Mouse (Mus musculus): ENCODE measurements at regions not wholly inside any gene's neighbourhood (a gene's known extent, or its start where the extent isn't known, plus 50 kb on each side); places are given as distances from the start of the nearest gene placed in this dataset.
A peak's percentile ranks its signal among the peaks of the same experiment; 100 is the strongest.

- DNase-seq (ENCODE audit: low spot score): peak; percentile 26
Measured at GRCm38 (mm10) chr8:127885831-127886230, 472.6 kb upstream of the Nrp1 start.

- no peak for DNase-seq (ENCODE audit: low spot score)
Measured at GRCm38 (mm10) chr8:127890729-127891128, 467.7 kb upstream of the Nrp1 start.

DNA sequence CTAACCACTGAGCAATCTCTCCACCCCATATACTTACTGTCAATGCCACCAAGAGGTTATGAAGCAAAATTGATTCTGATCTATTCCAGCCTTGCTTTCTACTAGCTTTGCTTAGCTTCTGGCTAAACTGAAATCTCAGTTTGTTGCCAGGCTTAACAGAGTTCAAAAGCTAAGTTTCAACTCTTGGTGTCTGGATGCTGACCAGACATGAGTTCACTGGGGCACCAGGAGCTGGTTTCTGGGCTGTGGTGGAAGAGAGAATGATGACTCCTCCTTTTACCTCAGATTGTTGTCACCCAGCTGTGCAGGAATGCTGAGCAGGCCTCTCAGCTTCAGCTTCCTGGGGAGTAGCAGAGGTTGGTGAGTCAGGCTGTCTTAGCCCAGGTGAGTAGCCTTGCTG is 464.1 kb upstream of the Nrp1 start:
- DNase-seq (ENCODE audit: low spot score): no peak

DNA sequence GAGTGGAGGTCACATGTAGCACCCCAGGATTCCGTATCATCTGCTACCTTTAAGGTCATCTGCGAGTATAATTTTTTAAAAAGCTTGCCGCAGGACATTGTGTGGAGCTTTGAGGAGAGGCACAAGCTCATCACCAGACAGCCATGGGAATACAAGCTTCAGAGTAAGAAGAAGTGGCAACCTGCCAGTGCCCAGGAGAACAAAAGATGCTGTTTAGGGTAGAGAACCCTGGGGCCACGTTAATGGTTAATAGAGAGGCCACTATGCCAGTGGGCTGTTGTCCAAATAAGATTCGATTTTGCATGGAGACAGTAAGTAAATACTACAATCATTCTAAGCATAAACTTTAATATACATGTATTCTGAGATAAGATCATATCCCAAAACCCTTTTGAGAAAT is 450.0 kb upstream of the Nrp1 start:
- no peak for DNase-seq (ENCODE audit: low spot score)

- DNase-seq (ENCODE audit: low spot score): no peak
Measured at GRCm38 (mm10) chr8:127909580-127909979, 448.8 kb upstream of the Nrp1 start.

DNA sequence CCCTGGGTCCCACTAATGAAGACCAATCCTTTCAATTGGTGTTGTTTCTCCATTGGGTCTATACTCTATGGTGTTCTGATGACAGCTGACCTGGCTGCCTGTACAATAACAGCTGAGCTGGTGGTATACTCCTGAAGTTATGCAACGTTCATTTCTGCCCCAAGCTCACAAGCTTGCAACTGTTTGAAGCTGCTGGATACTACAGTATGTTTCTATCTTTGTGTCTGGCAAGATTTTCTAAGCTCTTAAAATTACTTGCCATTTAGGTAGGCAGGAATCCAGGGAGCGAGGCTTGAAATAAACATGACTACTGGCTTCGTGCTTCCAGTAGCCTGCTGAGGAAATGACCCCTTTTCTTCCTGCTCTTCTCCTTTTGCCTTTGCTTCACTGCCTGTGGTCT is 444.3 kb upstream of the Nrp1 start:
- DNase-seq (ENCODE audit: low spot score): peak; percentile 53

GRCm38 (mm10) chr8:127914914-127915313 is 443.5 kb upstream of the Nrp1 start:
- DNase-seq (ENCODE audit: low spot score): no peak

DNA sequence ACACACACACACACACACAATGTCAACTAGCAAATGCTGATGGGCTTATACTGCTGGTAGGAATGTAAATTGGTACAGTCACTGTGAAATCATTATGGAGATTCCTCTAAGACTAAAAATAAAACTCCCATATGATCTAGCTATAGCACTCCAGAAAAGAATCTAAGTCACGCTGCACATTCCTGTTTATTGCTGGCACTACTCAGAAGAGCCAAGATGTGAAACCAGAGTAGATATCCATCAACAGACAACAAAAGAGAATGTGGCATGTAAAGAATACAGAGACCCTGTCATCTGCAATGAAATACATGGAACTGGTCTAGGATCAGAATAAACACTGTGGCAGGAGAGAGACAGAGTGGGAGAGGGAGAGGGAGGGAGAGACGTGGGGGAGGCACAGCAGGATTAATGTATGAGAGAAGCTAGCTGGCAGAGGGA is 442.8 kb upstream of the Nrp1 start:
- DNase-seq (ENCODE audit: low spot score): no peak

DNA sequence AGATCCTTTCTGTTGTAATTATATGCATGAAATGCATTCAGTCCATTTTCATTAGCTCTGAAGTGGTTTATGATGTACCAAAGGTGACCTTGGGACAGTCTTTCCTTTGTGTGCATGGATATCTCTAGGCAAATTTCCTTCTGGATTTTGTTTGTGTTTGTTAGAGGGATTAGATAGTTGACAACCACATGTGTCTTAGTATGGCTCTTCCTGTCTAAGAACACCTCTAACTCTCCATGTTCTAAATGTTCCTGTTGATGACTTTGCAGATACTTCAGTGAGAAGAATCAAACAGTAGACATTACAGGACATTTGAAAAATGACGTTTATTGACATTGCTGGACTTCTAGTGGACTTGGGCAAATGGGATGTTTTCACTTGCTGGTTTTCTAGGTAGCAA is 436.5 kb upstream of the Nrp1 start:
- no peak for DNase-seq (ENCODE audit: low spot score)

- DNase-seq (ENCODE audit: low spot score): no peak
Measured at GRCm38 (mm10) chr8:127923321-127923720, 435.1 kb upstream of the Nrp1 start.

- no peak for DNase-seq (ENCODE audit: low spot score)
Measured at GRCm38 (mm10) chr8:127932276-127932675, 426.1 kb upstream of the Nrp1 start.

- no peak for DNase-seq (ENCODE audit: low spot score)
Measured at GRCm38 (mm10) chr8:127936792-127937435, 421.5 kb upstream of the Nrp1 start.

GRCm38 (mm10) chr8:127939284-127939985 is 419.0 kb upstream of the Nrp1 start:
- DNase-seq (ENCODE audit: low spot score): no peak

DNA sequence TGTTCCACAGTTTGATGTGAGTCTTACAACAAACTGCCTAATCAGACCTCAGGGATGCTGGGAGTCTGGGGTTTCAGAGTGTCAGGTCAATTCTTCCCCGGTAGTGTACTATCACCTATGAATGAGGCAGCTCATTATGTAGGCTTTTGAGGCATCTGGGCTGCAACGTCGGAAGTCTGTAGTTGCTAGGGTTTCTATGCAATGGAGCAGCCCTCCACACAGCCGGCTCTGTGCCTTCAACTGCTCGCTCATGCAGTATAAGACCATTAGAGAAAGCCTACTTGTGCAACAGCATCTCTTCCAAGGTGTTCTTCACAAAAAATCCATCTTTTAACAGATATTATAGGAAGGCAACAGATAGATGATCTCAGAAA is 418.4 kb upstream of the Nrp1 start:
- DNase-seq (ENCODE audit: low spot score): no peak

GRCm38 (mm10) chr8:127942319-127942718 is 416.1 kb upstream of the Nrp1 start:
- DNase-seq (ENCODE audit: low spot score): no peak

DNA sequence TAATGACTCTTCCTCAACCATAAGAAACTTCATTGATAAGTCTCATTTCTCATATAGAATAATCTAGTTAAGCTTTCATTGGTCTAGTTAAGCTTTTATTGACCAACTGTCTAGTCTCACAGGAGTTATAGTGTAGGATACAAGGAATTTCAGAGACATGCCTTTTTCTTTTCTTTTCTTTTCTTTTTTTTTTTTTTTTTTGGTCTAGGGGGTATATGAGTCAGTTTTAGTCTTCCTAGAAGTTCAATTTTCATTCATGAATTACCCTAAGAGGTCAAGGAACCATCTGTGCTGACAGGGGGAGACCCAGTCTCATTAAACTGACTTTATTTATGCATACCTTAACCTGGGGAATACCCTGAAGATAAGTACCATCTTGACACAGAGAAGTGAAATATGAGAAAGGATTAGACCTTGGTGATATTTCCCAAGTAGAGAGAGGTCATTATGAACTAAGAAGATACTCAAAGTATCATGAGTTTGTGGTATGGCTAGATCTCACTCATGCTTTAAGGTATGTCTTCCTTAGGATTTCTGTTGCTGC is 413.4 kb upstream of the Nrp1 start:
- no peak for DNase-seq (ENCODE audit: low spot score)

- no peak for DNase-seq (ENCODE audit: low spot score)
Measured at GRCm38 (mm10) chr8:127957571-127957970, 400.8 kb upstream of the Nrp1 start.

DNA sequence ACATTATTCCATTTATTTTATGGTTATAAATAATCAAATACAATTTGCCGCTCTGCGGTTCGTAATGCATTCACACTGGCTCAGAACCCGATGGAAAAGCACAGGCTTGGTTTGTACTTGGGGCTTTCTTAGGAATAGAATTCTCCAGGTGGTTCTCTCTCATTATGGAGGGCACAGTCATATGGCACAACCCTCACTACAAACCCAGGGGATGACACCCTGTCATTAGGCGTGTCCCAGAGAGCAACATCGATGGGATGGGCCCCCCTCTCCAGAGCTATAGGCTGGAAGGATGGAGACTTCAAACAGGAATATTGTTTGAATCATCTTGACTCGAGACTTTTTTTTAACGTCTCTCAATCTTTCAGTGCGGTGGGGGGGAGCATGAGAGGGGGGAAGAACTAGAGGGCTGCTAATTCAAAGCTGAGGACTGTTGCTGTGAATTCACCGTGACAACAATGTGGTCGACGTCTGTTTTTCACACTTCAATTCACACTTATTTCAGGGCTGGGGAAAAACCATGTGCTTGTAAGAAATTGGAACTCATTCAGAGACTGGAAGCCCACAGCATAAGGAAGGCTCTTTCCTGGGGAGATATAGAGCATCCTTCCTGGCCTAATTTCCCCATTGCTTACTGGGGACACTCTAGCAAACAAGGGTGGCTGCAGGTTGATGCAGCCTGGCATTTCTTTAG is 399.9 kb upstream of the Nrp1 start:
- DNase-seq (ENCODE audit: low spot score): no peak

GRCm38 (mm10) chr8:127962862-127963261 is 395.5 kb upstream of the Nrp1 start:
- DNase-seq (ENCODE audit: low spot score): peak; percentile 41

GRCm38 (mm10) chr8:127963625-127964024 is 394.8 kb upstream of the Nrp1 start:
- peak; percentile 13 for DNase-seq (ENCODE audit: low spot score)

DNA sequence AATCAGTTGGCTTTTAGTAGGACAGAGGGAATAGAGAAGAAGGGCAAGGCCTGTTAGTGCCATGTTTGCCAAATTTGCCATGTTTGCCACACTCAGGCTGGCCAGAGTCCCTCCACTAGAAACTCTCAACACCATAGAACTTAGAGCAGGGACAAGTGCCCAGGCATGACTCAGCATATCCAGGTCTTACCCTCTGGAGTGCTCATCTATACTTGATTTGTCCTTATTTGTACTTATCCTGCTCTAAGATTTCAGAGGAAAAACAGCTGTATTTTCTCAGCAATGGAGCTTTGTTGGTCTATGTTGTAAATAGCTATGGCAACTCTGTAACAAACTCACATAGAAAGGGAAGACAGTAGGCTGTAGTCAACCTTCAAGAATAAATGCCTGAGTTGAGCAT is 393.6 kb upstream of the Nrp1 start:
- no peak for DNase-seq (ENCODE audit: low spot score)

DNA sequence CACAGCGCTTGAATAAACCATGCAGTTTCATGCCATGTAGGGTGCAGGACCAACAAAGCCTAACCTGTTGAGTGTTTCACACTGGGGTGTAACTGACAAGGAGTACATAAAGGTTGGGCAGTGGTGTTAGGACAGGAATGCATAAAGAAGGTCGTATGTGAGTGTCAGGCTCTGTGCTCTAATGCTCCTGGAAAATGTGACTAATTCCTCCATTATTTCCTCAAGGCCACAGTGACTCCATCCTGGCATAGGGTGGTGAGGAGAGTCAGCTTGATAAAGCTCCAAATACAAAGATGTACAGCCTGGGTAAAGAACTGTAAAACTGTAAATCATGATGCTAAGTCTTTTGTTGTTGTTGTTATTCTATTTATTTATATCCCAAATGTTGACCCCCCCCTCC is 393.1 kb upstream of the Nrp1 start:
- no peak for DNase-seq (ENCODE audit: low spot score)

GRCm38 (mm10) chr8:127968026-127968425 is 390.4 kb upstream of the Nrp1 start:
- DNase-seq (ENCODE audit: low spot score): no peak
